Mouse (Mus musculus) CD4-positive, CD25-positive, alpha-beta regulatory T cell, adult 4 months (primary cell): ENCODE measurements around the gene Abl1. TPM values are rescaled to one million over a fixed set of nuclear protein-coding genes. Genes with fewer than 3 reads are reported as not detected.

ENCODE experiments used
- ATAC-seq: one replicate; pipeline ENCODE4 v1.8.0; 2017
- polyA plus RNA-seq, 2 experiments: library from polyadenylated mRNA; unstranded; fragments of 100-300 nt; shearing (Covaris generic); gene quantifications; one replicate each; pipeline ENCODE4 v1.2.1; 2017

The Abl1 gene
- polyA plus RNA-seq, 2 experiments from 2014 or later: 6.9 to 8.2 TPM

GRCm38 (mm10) chr2:31789215-31789614 lies 101.0 kb downstream of the Abl1 start:
- ATAC-seq: no peak

GRCm38 (mm10) chr2:31790728-31791251 lies 102.6 kb downstream of the Abl1 start:
- ATAC-seq: no peak

GRCm38 (mm10) chr2:31791260-31791659 lies 103.1 kb downstream of the Abl1 start:
- ATAC-seq: no peak

GRCm38 (mm10) chr2:31792611-31793010 lies 104.4 kb downstream of the Abl1 start:
- ATAC-seq: no peak

- ATAC-seq: no peak
Observed at GRCm38 (mm10) chr2:31796943-31797342, 108.8 kb downstream of the Abl1 start.

GRCm38 (mm10) chr2:31801416-31801815 lies 113.2 kb downstream of the Abl1 start:
- no peak for ATAC-seq

GRCm38 (mm10) chr2:31802811-31803210 lies 114.6 kb downstream of the Abl1 start:
- ATAC-seq: no peak

GRCm38 (mm10) chr2:31803480-31803879 lies 115.3 kb downstream of the Abl1 start:
- ATAC-seq: no peak

GRCm38 (mm10) chr2:31806639-31807382 lies 118.6 kb downstream of the Abl1 start:
- no peak for ATAC-seq

- no peak for ATAC-seq
Observed at GRCm38 (mm10) chr2:31808410-31809357, 120.5 kb downstream of the Abl1 start.

- ATAC-seq: no peak
Observed at GRCm38 (mm10) chr2:31809358-31809740, 121.2 kb downstream of the Abl1 start.

GRCm38 (mm10) chr2:31810444-31810843 lies 122.3 kb downstream of the Abl1 start, which contains the start of gene Qrfp:
Gene Qrfp (minus strand): TSS chr2:31810580.
- ATAC-seq: peak; percentile 51

- no peak for ATAC-seq
Observed at GRCm38 (mm10) chr2:31811086-31811958, 123.1 kb downstream of the Abl1 start.

- ATAC-seq: no peak
Observed at GRCm38 (mm10) chr2:31813641-31814040, 125.5 kb downstream of the Abl1 start.

GRCm38 (mm10) chr2:31814699-31815098 lies 126.5 kb downstream of the Abl1 start:
- ATAC-seq: no peak

- ATAC-seq: peak; percentile 68
Observed at GRCm38 (mm10) chr2:31815367-31815766, 127.2 kb downstream of the Abl1 start.

- peak; percentile 85 for ATAC-seq
Observed at GRCm38 (mm10) chr2:31822524-31823371, 134.6 kb downstream of the Abl1 start.

GRCm38 (mm10) chr2:31823933-31824730 lies 136.0 kb downstream of the Abl1 start:
- ATAC-seq: no peak

- peak; percentile 78 for ATAC-seq
Observed at GRCm38 (mm10) chr2:31825469-31825911, 137.3 kb downstream of the Abl1 start.
